Mouse (Mus musculus): ENCODE results near the gene Olfr288.

Gene Olfr288

DNA sequence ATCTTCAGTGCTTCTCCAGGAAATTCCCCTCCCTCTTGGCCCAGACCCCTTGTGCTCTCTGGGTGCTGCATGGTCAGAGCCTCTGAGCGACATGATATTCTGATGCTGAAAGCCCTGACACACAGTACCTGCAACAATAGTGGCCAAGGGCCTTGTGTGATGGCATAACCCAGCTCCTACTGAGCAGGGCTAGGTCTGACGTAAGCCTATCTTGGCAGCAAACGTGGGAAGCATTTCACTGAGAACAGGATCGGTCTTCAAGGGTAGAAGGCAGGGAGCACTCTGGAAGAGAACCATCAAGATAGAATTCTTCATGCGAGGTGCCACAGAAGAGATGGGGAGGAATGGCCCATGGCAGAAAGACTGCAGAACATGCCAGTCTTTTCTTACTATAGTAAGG, 29.8 kb downstream of the Olfr288 start, which contains the start of gene Asb8:
Gene Asb8 (minus strand): TSS at position 101 of the 400 bp plus-strand sequence.
- DNase-seq = no peak

DNA sequence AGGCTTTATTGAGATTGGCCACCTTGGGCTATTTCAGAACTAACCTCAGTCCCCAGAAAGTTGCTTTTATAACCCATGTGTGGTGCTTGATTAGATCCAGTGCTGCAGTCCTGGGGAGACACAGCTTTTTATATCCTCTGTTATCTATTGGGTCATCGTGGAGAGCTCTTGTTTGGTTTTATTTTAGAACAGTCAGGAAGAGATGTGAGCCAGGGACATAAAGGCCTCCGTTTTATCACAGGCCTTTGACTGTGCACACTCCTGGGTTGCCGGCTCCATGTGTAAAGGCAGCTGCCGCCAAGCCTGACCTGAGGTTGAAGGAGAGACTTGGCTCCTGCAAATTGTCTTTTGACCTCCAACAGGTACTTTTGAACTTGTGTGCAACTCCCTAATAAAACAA, 32.8 kb downstream of the Olfr288 start:
- DNase-seq = peak; percentile 16

DNA sequence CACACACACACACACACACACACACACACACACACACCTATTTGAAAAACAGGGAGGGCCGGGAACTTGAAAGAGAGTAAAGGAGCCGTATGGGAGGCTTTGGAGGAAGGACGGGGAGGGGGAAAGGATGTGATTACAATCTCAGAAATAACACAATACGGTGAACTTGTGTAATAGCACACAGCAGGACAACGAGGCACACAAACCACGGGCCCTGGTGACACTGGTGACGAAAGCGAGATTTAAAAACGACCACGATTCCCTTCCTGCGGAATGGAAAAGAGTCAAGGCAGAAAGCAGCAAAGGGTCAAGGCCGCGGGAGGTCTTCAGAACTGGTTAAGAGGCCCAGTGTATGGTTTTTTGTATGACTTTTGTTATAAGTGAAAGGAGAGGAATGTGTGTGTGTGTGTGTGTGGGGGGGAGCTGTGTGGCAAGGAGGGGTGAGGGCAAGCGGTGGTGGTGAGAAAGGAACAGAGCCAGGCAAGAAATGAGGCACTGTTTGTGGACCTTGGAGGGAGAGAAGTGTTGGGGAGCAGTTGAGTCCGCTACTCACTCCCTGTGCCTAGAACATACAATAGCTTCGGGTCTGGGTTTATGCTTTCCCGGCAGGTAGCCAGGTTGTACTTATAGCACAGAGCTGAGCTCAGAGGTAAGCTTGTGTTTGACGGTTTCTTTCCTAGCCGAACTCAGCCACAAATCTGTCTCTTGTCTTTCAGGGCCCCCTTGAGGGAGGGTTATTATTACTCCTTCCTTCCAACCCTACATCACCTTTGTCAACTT, 34.1 kb downstream of the Olfr288 start:
- DNase-seq = peak; percentile 13

DNA sequence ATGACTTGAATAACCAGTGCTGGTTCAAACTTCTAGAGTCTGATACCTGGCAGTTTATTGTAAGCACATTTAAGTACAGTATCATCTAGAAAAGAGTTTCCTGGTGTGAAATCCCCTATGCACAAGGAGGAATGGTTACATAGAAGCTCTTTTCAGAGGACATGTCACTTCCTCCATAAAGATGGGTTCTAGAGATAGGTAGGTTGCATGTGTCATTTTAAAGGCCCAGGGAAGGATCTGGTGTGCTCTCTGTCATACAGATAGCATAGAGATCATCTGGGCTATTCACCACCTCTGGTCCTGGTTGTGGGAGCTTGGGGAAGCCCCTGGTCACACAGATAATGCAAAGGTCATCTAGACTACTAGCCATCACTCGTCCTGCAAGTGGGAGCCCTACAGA, 38.1 kb downstream of the Olfr288 start:
- DNase-seq = no peak

DNA sequence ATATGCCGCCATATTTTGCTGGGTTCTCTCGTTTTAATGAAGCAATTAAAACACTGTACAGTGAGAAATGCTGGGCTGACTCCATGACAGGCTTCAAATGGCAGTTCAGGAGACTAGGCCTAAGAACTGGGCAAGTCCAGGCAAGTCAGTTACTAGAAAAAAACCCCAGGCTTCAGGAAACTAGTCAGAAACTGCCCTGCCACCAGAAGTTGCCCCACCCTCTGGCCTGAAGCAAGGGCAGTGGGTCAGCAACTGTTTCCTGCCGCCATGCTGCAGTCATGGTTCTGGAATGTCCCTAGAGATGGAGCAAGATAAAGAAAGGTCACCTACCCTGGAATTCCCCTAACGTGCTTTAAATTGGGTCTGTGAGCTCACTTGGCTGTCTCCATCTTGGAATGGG, 39.4 kb downstream of the Olfr288 start:
- no peak for DNase-seq

DNA sequence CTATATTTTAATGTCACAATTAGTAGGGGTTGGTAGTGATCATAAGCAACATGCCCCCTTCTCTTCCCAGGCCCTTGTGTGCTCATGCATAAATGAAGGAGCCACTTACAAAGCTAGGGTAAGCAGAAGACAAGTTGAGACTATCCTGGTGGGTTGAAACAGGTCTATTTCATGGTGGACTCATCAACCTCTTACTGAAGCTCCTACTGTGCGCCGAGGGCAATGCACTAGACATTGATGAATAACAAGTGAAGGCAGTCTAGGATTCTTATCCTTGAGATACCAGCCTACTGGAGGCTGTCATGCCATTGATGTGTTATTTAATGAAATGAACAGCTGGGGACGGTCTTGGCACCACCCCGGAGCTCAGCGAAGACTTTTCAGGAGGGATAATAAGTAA, 40.1 kb downstream of the Olfr288 start:
- DNase-seq = no peak

DNA sequence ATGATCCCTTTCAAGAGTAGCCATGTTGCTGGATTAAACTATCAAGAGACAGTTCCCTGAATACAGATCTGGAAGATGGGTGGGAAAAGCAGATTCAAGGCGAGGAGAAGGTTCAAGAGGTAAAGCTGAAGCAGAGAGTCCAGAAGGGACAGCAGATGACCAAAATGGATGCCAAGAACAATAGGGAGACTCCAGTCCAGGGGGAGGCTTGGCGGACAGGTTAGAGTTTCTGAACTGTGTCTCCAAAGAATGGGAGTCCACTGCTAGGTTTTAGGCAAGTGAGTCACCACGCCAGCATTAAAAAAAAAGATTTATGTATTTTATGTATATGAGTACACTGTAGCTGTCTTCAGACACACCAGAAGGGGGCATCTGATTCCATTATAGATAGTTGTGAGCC, 40.7 kb downstream of the Olfr288 start:
- DNase-seq = no peak

DNA sequence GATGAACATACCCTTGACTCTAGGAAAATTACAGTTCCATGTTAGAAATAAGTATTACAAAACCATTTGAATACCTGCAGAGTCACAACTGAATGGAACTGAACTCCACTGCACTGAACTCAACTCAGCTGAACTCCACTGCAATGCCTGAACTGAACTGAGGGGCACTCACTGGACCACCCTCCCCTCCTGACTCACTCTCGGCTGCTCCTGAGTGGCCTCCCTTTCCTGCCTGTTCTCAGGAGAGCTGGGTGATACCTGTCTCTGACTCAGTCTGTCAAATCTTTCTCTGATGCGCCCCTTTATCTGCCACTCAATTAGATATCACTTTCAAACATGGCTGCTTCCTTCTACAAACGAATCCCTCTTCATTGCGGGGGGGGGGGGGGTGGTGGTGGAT, 41.2 kb downstream of the Olfr288 start:
- DNase-seq = no peak

DNA sequence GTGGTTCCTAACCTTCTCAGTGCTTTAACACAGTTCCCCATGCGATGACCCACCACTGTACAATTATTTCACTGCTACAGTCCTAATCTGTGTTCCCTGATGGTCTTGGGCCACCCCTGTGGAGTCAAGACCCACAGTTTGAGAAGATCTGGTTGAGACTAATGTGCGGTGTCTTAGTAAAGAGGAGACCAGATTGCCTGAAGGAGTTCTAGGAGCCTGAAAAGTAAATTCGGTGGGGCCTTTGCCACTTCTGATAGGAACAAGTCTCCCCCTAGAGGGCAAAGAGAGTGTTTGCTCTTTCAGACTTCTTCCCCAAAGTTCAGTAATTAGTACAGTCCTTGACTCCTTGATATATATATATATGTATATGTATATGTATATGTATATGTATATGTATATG, 41.7 kb downstream of the Olfr288 start:
- DNase-seq = peak; percentile 54

DNA sequence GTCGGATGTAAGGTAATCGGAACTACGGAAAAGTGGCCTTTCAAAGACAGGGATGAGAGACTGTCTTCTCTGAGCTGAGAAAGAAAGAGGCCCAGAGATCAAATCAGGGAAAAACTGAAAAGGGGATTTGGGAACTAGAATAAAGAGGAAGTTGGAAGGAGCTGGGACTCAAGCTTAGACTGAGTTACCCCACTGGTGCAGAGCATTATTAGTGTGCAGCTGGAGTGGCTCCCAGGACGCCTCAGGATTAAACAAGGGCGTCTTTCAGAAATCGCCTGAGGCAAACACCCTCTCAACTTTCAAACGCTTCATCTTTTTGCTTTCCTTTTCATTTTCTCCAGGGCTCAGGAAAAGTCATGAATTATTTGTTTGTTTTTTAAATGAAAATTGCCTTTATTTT, 42.4 kb downstream of the Olfr288 start:
- DNase-seq = peak; percentile 26

DNA sequence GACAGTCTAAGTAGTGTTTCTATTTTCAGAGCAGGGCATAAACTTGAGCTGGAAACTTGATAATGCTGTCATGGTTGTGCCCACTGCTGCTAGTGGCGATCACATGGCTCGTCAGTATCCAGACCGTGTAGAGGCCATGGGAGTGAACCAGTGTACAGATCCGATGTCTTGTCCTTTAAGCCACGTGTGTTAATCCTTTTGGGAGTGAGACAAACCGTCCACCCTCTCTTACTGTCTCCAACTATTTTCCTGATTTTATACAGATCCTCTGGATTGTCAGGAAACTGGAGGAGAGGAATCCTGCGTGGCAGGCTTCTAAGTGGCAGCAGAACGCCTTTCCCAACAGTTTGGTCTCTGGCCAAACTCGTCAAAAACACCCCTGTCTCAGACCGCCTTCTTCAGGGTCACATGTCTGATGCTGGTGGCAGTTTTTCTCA, 46.2 kb downstream of the Olfr288 start:
- DNase-seq = peak; percentile 17

DNA sequence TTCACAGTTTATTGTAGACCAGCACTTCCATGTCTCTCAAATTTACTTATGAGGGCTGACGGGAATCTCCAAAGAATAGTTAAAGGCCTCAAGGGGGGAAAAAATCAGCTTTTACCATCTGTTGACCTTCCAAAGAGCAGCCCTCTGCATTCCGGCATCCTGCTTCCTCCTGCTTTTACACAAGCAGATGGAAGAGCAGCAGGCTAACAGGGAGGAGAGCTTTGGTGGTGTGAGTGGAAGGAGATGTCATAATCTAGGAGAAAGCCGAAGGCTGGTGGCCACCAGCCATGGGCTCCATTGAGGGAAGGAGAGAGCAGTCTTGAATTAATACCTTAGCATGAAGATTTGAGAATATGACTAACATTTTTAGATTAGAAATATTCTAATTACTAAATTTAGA, 47.0 kb downstream of the Olfr288 start:
- DNase-seq = no peak

DNA sequence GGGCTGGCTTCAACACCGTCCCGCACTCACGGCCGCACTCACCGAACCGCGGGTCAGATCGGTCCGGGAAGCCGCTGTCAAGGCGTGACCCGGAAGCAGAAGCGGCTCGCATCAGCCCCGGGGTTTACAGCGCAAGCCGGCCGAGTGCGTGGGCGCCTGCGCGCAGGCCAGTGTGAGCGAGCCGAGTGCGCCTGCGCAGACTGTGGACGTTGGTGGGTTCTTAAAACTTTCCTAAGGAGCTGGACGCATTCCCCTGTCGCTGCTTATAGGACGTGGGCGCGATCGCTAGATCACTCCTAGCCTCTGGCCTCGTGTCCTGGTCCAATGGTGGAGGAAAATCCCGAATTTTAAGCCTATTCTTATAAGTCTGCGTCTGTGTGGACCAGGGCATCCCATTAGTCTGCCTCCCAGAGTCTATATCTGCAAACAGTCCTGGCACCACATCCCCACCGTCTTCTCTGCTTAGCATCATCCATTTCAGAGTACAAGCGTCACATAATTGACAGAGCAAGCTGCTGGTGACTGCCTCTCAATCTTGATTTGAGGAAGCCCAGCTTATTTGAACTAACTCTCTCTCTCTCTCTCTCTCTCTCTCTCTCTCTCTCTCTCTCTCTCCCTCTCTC, 49.7 kb downstream of the Olfr288 start:
- DNase-seq = peak; percentile 96

DNA sequence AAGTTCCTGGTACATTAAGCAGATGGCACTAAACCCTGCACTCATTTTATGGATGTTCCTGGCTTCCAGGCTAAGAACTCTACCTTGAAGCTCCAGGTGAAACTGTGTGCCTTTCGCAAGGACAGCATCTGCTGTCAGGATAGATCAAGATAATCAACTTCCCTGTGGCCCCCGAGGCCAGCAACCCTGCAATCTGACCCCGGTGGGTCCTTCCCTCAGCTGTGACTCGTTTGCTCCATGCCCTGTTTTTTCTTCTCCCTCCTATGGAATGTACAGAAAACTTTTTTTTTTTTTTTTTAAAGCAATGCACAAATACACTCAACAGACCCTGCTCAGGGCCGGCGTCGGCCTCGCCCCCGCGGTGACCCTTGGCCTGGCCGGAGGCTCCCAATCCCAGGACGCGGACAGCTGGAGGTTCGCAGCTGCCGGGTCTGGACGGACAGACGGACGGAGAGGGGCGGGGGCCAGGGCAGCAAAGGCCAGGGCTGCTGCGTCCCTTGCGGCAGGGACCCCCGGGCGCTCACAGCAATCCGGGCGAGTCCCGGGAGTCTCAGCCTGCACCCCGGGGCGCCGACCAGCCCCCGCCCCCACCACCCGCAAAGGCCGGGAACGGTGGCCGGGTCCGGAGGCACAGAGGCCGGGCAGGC, 50.4 kb downstream of the Olfr288 start:
- DNase-seq = no peak

DNA sequence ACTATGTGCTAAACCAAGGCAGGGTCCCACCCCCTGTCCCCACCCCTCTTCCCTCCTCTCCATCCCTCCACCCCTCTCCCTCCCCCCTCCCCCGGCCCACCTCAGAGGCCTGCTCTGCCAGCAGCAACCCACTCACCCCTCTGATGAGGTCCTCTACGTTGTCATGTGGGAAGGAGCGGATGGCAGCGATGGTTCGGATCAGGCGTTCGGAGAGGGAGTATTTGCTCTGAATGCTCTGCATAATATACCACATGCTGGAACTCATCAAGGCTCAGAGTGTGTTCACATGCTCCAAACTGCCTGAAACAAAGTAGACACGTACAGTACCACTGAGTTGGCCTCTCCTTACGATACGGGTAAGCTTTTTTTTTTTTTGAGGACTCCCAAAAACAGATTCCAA, 52.8 kb downstream of the Olfr288 start:
- no peak for DNase-seq

DNA sequence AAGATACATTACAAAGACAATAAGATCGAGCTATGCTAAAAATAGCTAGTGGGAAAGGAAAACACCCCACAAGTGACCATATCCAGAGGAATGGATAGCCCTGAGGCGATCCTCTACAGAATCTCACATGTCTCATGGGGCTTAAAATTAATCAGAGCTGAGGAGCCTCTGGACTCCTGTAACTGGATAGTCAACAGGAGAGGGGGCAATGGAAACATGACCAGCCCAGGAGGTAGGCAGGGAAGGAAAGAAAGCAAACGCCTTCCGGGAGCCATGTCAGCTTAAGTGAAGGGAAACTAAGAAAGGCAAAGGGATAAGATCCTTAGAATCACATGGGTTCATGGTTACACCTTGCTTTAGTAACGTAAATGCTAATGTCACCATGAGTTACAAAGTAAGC, 54.5 kb downstream of the Olfr288 start:
- no peak for DNase-seq

DNA sequence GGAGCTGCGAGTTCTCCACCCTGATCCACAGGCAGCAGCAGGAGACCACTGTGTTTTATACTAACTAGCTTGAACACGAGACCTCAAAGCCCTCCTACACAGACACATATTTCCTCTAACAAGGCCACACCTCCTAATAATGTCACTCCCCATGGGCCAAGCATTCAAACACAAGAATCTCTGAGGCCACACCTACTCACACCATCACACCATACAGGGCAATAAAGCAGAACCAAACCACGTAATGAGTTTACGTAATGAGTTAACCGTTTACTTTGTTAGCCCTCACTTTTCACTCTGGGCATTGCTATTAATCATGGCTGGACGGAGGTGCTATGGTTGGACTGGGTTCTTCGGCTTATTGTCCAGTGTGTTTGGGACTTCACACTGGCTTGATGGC, 55.6 kb downstream of the Olfr288 start:
- no peak for DNase-seq

DNA sequence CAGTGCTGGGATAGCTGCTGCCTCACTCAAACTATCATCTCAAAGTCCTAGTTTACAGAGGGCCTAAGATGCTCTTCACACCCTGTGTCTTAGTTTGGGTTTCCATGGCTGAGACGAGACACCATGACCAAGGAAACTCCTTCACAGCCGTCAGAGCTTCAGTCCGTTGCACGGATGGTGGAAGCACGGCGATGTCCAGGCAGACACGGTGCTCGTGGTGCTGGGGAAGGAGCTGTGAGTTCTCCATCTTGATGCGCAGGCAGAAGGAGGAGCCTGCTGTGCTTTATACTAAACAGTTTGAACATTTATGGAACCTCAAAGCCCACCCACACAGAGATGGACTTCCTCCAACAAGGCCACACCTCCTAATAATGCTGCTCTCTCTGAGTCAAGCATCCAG, 58.5 kb downstream of the Olfr288 start:
- DNase-seq = no peak
